Mouse (Mus musculus) ES-E14 (cell line): Measurements from ENCODE around the gene Hdac7.

Experiments used
- CHD2 ChIP-seq: IDR thresholded peaks from 2 replicates; pipeline ENCODE4 v1.6.1; 2014; ENCODE audit warnings: mild to moderate bottlenecking, low read depth, low read length, inconsistent platforms
- HCFC1 ChIP-seq: IDR thresholded peaks from 2 replicates; pipeline ENCODE4 v1.6.1; 2012; ENCODE audit warnings: low read length, inconsistent platforms, borderline replicate concordance; ENCODE audit not compliant: insufficient read depth
- MAFK ChIP-seq: IDR thresholded peaks from 2 replicates; pipeline ENCODE4 v1.6.1; 2014; ENCODE audit warnings: mild to moderate bottlenecking, low read depth, low read length, inconsistent platforms; ENCODE audit not compliant: insufficient read depth
- ZC3H11A ChIP-seq: IDR thresholded peaks from 2 replicates; pipeline ENCODE4 v1.6.1; 2012; ENCODE audit warnings: low read depth, mild to moderate bottlenecking, inconsistent platforms, low read length, borderline replicate concordance
- ZNF384 ChIP-seq: IDR thresholded peaks from 2 replicates; pipeline ENCODE4 v1.6.1; 2012; ENCODE audit warnings: low read depth, low read length, inconsistent platforms

DNA sequence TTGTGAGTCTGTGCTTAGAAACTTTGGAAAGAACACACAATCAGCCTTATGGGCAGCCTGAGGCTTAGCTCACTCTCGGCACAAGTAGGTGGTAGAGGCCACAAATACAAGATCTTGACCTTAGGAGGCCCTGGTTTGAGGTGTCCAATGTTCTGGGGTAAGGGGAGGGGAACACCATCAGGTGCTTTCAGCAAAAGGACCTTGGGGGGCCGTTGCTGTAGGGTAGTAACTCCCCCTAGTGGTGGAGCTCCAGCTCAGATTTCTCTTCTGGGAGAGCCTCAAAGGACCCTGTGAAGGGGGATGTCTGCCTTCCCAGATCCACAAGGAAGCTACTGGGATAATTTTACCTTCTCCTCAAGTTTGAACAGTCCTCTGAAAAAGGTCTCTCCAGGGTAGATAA is 6.1 kb upstream of the Hdac7 start:
- TF ChIP-seq MAFK (no peak), HCFC1 (no peak), ZC3H11A (no peak), CHD2 (no peak), ZNF384 (no peak)
